Mouse (Mus musculus) thymus, adult 2 months (tissue): Measurements from ENCODE around the gene Itpr2.

Experiments
- CTCF ChIP-seq: fragments of 200-500 bp; IDR thresholded peaks from 2 replicates; pipeline ENCODE4 v1.5.1; 2012; ENCODE audit warnings: mild to moderate bottlenecking, control low read depth, low read length, moderate library complexity, borderline replicate concordance; ENCODE audit not compliant: control insufficient read depth, poor library complexity, insufficient read depth; ENCODE audit errors: extremely low read depth
- POLR2A ChIP-seq: fragments of 200-500 bp; IDR thresholded peaks from 2 replicates; pipeline ENCODE4 v1.6.1; 2012; ENCODE audit warnings: mild to moderate bottlenecking, low read length, control low read depth, moderate library complexity; ENCODE audit not compliant: control insufficient read depth, poor library complexity, insufficient read depth; ENCODE audit errors: extremely low read depth

DNA sequence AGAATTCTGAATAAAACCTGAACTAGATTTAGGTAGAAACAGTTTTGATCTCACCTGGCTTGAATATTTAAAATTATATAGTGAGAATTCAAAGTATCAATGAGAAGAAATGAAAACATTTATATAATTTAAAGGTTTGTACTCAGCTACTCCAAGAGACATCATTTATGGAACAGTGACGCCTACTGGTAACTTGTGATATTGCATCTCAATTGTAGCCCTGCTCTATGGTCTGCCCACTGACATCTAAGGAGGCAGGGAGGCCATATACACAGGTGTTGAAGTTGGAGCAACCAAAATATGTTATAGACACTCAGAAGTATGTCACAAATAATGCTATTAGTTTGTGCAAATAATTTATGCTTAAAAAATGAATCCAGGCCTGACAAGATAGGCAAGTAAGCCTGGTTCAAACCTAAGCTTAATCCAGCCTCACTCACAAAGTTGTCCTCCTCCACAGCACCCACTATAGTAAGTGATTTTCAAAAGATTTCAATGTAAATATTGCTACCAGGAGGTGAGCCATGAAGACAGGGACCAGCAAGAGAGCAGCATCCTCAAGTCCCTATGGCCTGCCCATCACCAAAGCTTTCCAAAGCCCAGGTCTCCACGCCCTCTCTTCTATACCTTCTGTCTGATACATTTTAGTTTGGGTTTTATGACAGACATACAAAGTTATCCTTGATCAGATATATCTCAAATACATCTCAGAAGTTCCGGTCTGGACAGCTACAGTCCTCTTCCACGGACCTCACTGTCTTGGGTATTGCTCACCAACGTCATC is 229.6 kb downstream of the Itpr2 start:
- no peak for TF ChIP-seq POLR2A
- TF ChIP-seq CTCF = no peak
